Mouse (Mus musculus) liver, embryonic 14.5 days (tissue): ENCODE results near the gene Pias1.

Source experiments
- CTCF ChIP-seq: IDR thresholded peaks from 2 replicates; pipeline ENCODE4 v1.5.1; 2016; ENCODE audit warnings: antibody characterized with exemption, low read depth, control low read depth
- EP300 ChIP-seq: IDR thresholded peaks from 2 replicates; pipeline ENCODE4 v1.6.1; 2016; ENCODE audit warnings: antibody characterized with exemption, low read depth

- no peak for TF ChIP-seq CTCF
- no peak for TF ChIP-seq EP300
Observed at GRCm38 (mm10) chr9:63031011-63031782, 43.5 kb upstream of the Pias1 start.
